Mouse (Mus musculus): ENCODE results near the gene Acin1.

- TF ChIP-seq CTCF (IDR thresholded peaks at IDR 0.05; ENCODE audit: low read depth), result no peak
- no peak for TF ChIP-seq EP300 (IDR thresholded peaks at IDR 0.05; ENCODE audit: low read depth)
These were observed 40.8 kb upstream of the Acin1 start for GRCm38 (mm10) chr14:54727565-54727964.
